Mouse (Mus musculus) cortical plate, adult 2 months (tissue): ENCODE data around the gene Elof1.

ENCODE experiments used
- CTCF ChIP-seq: fragments of 200-500 bp; IDR thresholded peaks from 2 replicates; pipeline ENCODE4 v1.5.1; 2011; ENCODE audit warnings: mild to moderate bottlenecking, control low read depth, low read length; ENCODE audit not compliant: insufficient read depth; ENCODE audit errors: extremely low read depth
- POLR2A ChIP-seq: fragments of 200-500 bp; IDR thresholded peaks from 2 replicates; pipeline ENCODE4 v1.6.1; 2011; ENCODE audit warnings: mild to moderate bottlenecking, low read length, control low read depth; ENCODE audit not compliant: insufficient read depth; ENCODE audit errors: extremely low read depth

GRCm38 (mm10) chr9:22161299-22161698 is 44.3 kb upstream of the Elof1 start:
- TF ChIP-seq CTCF (no peak), POLR2A (no peak)
